Mouse (Mus musculus) lung, embryonic 16.5 days (tissue): ENCODE data around the gene Glyr1. TPM values are rescaled to one million over a fixed set of nuclear protein-coding genes. Genes with fewer than 3 reads are reported as not detected.
A peak's percentile ranks its signal among the peaks of the same experiment; 100 is the strongest.

Experiments used
- ATAC-seq: fragments of 200-750 bp; cut with Nextera tagmentation; 2 replicates; pipeline ENCODE4 v1.8.0; 2017; ENCODE audit warnings: low read depth, mild to moderate bottlenecking, moderate library complexity
- H3K27ac ChIP-seq: fragments of 300-500 bp; sonication (generic); 2 replicates; pipeline ENCODE4 v1.5.1; 2014; ENCODE audit warnings: mild to moderate bottlenecking, control low read depth, low read length
- H3K27me3 ChIP-seq: fragments of 300-500 bp; sonication (generic); 2 replicates; pipeline ENCODE4 v1.6.1; 2014; ENCODE audit warnings: low read depth, low read length, mixed read lengths; ENCODE audit not compliant: control insufficient read depth, insufficient read depth
- H3K36me3 ChIP-seq: fragments of 300-500 bp; sonication (generic); 2 replicates; pipeline ENCODE4 v1.6.1; 2014; ENCODE audit warnings: low read length; ENCODE audit not compliant: control insufficient read depth, insufficient read depth
- H3K4me1 ChIP-seq: fragments of 300-500 bp; sonication (generic); replicated peaks from 2 replicates; pipeline ENCODE4 v1.6.1; 2014; ENCODE audit warnings: low read length, mixed read lengths; ENCODE audit not compliant: control insufficient read depth, insufficient read depth
- H3K4me2 ChIP-seq: fragments of 300-500 bp; sonication (generic); 2 replicates; pipeline ENCODE4 v1.6.1; 2014; ENCODE audit warnings: low read depth, low read length, control low read depth
- H3K4me3 ChIP-seq: fragments of 300-500 bp; sonication (generic); 2 replicates; pipeline ENCODE4 v1.5.1; 2014; ENCODE audit warnings: mild to moderate bottlenecking, low read length, control low read depth
- H3K9ac ChIP-seq: fragments of 300-500 bp; sonication (generic); 2 replicates; pipeline ENCODE4 v1.6.1; 2014; ENCODE audit warnings: low read length, control low read depth
- H3K9me3 ChIP-seq: fragments of 300-500 bp; sonication (generic); 2 replicates; pipeline ENCODE4 v1.6.1; 2016; ENCODE audit warnings: low read length; ENCODE audit not compliant: control insufficient read depth
- WGBS: fragments of 180-500 bp; shearing (Covaris S2); extraction: QIAGEN DNeasy Blood & Tissue Kit; methylation state at CpG from one replicate; pipeline ENCODE4 v1.1.7; 2014; 5-methylcytosine and 5-hydroxymethylcytosine counted together
- polyA plus RNA-seq: library from polyadenylated mRNA; unstranded; fragments of >200 nt; fragmentation: Nextera tagmentation; extraction: Ambion mirVana; gene quantifications from 2 replicates; pipeline ENCODE4 v1.2.1, GENCODE M21; 2015

Glyr1 gene
- polyA plus RNA-seq, 1 experiment from 2014 or later = 150 TPM

DNA sequence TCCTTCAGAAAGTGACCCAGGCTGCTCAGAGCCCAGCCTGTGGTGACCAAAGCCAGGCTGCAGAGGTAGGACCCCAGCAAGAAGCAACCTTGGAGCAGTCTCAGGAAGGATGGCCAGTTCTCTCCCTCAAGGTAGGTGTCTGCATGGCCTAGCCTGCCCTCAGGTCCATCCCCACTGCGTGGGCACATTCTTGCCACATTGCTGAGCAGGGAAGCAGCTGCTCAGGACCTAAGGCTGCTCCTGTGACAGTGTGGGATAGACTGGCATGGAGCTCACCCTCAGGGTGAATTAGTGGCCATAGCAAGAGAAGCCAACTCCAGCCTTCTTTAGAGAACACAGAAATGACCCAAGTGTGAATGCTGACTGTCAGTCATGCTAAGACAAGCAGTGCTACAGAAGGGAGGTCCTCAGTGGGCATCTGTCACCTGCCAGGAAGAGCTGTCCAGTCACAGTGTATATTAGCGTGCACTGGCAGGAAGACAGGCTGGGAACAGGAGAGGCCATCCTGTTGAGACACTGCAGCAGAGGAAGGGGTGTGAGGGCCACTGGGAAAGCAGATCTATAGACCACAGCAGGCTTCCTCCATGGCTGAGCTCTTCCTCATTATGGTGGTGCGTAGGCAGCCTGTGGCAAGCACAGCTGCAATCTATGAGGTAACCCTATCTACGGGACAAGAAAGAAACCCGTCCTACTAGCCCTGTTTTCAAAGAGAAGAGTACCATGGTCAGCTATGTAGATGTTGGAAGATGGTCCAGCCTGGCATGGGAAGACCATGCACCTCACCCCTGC is 80.4 kb downstream of the Glyr1 start:
- peak; percentile 18; the same call in 1 of the 2 replicates for ATAC-seq
- H3K9ac ChIP-seq = no peak overlapping the region
- H3K27me3 ChIP-seq = no peaks in the 10 kb centered on the region
- no peaks in the 10 kb centered on the region for H3K9me3 ChIP-seq
- H3K4me1 ChIP-seq = peaks cover 7% of the 10 kb centered on the region
- H3K27ac ChIP-seq = peak overlapping the region; percentile 7
- no peak overlapping the region for H3K4me2 ChIP-seq
- no peak overlapping the region for H3K4me3 ChIP-seq
- WGBS = 71% methylated on average over 5 of the region's 5 CpGs
- H3K36me3 ChIP-seq = no peaks in the 10 kb centered on the region

DNA sequence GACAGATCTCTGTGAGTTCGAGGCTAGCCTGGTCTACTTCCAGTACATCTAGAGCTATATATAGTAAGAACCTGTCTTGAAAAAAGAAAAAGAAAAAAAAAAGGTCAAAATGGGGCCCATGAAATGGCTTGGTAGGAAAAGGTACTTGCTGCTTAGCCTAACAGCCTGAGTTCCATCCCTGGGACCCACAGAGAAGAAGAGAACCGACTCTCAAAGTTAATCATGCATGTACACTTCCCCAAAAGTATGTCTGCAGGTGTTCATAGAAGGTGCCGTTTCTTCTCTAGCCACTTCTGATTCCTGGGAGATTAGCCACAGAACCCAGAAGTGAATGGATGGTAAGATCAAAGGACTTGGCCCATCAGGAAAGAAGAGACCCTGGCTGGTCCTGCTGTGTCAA is 81.2 kb downstream of the Glyr1 start:
- no peaks in the 10 kb centered on the region for H3K9me3 ChIP-seq
- no peaks in the 10 kb centered on the region for H3K27me3 ChIP-seq
- ATAC-seq = no peak
- H3K4me2 ChIP-seq = no peak overlapping the region
- H3K9ac ChIP-seq = no peak overlapping the region
- no peak overlapping the region for H3K4me3 ChIP-seq
- WGBS = 72% methylated on average over 3 of the region's 3 CpGs
- peaks cover 8% of the 10 kb centered on the region for H3K4me1 ChIP-seq
- H3K27ac ChIP-seq = no peak overlapping the region
- H3K36me3 ChIP-seq = no peaks in the 10 kb centered on the region

GRCm38 (mm10) chr16:4965392-4966129 is 84.1 kb downstream of the Glyr1 start:
- Histone ChIP-seq H3K9ac (no peak overlapping the region), H3K27me3 (no peaks in the 10 kb centered on the region)

GRCm38 (mm10) chr16:4964731-4965391 is 84.8 kb downstream of the Glyr1 start:
- H3K4me3 ChIP-seq = peak overlapping the region; percentile 91
- ATAC-seq = peak; percentile 15
- peak overlapping the region; percentile 84 for H3K9ac ChIP-seq
- H3K36me3 ChIP-seq = no peaks in the 10 kb centered on the region
- peaks cover 12% of the 10 kb centered on the region for H3K4me1 ChIP-seq
- peak overlapping the region; percentile 84 for H3K27ac ChIP-seq
- no peaks in the 10 kb centered on the region for H3K27me3 ChIP-seq
- no peaks in the 10 kb centered on the region for H3K9me3 ChIP-seq
- 22% methylated on average over 13 of the region's 13 CpGs for WGBS
- peak overlapping the region; percentile 88 for H3K4me2 ChIP-seq

More at GRCm38 (mm10) chr16:4965392-4966129, 84.1 kb downstream of the Glyr1 start:
- ATAC-seq = no peak
- H3K9me3 ChIP-seq = no peaks in the 10 kb centered on the region
- no peaks in the 10 kb centered on the region for H3K36me3 ChIP-seq
- H3K27ac ChIP-seq = no peak overlapping the region
- H3K4me3 ChIP-seq = no peak overlapping the region
- H3K4me1 ChIP-seq = peaks cover 12% of the 10 kb centered on the region
- 81% methylated on average over 8 of the region's 8 CpGs for WGBS
- H3K4me2 ChIP-seq = no peak overlapping the region; the same call in 1 of the 2 replicates

Other genes starting within 250 kb of the Glyr1 start
- 0.62 and 1.4 TPM in 2 replicates for gene 4930562C15Rik, start 214.4 kb downstream of the Glyr1 start, polyA plus RNA-seq
- gene Ubald1, start 169.5 kb downstream of the Glyr1 start, polyA plus RNA-seq = 38.2 and 43.1 TPM in 2 replicates
- gene Mgrn1, start 163.6 kb downstream of the Glyr1 start, polyA plus RNA-seq = 97.9 and 99.3 TPM in 2 replicates
- 144 and 152 TPM in 2 replicates for gene Nudt16l1, start 111.1 kb downstream of the Glyr1 start, polyA plus RNA-seq
- gene Anks3, start 85.7 kb downstream of the Glyr1 start, polyA plus RNA-seq = 55.3 and 55.4 TPM in 2 replicates
- 0.21 TPM in 1 of 2 replicates, not detected in the other for gene Sept12, start 52.0 kb downstream of the Glyr1 start, polyA plus RNA-seq
- gene Smim22, start 42.6 kb downstream of the Glyr1 start, polyA plus RNA-seq = 45.1 and 46.8 TPM in 2 replicates
- 58.8 and 62.4 TPM in 2 replicates for gene Rogdi, start 36.3 kb downstream of the Glyr1 start, polyA plus RNA-seq
- 15.5 and 17.9 TPM in 2 replicates for gene Ubn1, start 194 bp upstream of the Glyr1 start, polyA plus RNA-seq
- 8.7 and 9.3 TPM in 2 replicates for gene Ppl, start 82.6 kb upstream of the Glyr1 start, polyA plus RNA-seq
- 0.65 and 0.78 TPM in 2 replicates for gene Sec14l5, start 97.2 kb upstream of the Glyr1 start, polyA plus RNA-seq
- gene Nagpa, start 154.1 kb upstream of the Glyr1 start, polyA plus RNA-seq = 22.1 and 23.5 TPM in 2 replicates
- gene AU021092, start 172.4 kb upstream of the Glyr1 start, polyA plus RNA-seq = 60.9 and 81.8 TPM in 2 replicates
- gene Alg1, start 183.8 kb upstream of the Glyr1 start, polyA plus RNA-seq = 32.7 and 34.1 TPM in 2 replicates
- gene Eef2kmt, start 206.1 kb upstream of the Glyr1 start, polyA plus RNA-seq = 24.8 and 30.5 TPM in 2 replicates